Mouse (Mus musculus) gastrocnemius, postnatal 4 days (tissue): ENCODE data around the gene Sepsecs. TPM values are rescaled to one million over a fixed set of nuclear protein-coding genes. Genes with fewer than 3 reads are reported as not detected.

Source experiments
- DNase-seq, 2 experiments: peaks; one replicate each; pipeline ENCODE4 v3.0.0; 2021 to 2022; ENCODE audit warnings: low spot score in 2 of 2, mixed read lengths in 2 of 2
- total RNA-seq, 2 experiments: library from RNA; stranded (reverse); gene quantifications; 2 replicates each; pipeline ENCODE4 v1.2.3; 2021

Gene Sepsecs
- total RNA-seq, 2 experiments from 2014 or later = 7.5 TPM

- no peak for DNase-seq
These were observed 17.4 kb downstream of the Sepsecs start for GRCm38 (mm10) chr5:52652086-52652485.

- no peak for DNase-seq
These were observed 25.3 kb downstream of the Sepsecs start for GRCm38 (mm10) chr5:52643947-52644840.

- no peak for DNase-seq
These were observed 27.8 kb downstream of the Sepsecs start for GRCm38 (mm10) chr5:52641736-52642135.

- DNase-seq = no peak
These were observed 30.6 kb downstream of the Sepsecs start for GRCm38 (mm10) chr5:52638916-52639315.

- DNase-seq = no peak
These were observed 31.5 kb downstream of the Sepsecs start for GRCm38 (mm10) chr5:52638006-52638405.

GRCm38 (mm10) chr5:52636923-52637322, 32.6 kb downstream of the Sepsecs start:
- no peak for DNase-seq

- DNase-seq = no peak
These were observed 33.3 kb downstream of the Sepsecs start for GRCm38 (mm10) chr5:52636025-52636755.

GRCm38 (mm10) chr5:52634017-52634416, 35.5 kb downstream of the Sepsecs start:
- DNase-seq = peak; percentile 63 to 72

GRCm38 (mm10) chr5:52630541-52630940, 39.0 kb downstream of the Sepsecs start:
- DNase-seq = no peak

- DNase-seq = no peak
These were observed 40.3 kb downstream of the Sepsecs start for GRCm38 (mm10) chr5:52629214-52629613.

GRCm38 (mm10) chr5:52628783-52629182, 40.7 kb downstream of the Sepsecs start:
- DNase-seq = no peak

GRCm38 (mm10) chr5:52627713-52628112, 41.8 kb downstream of the Sepsecs start:
- no peak for DNase-seq

GRCm38 (mm10) chr5:52626092-52626491, 43.4 kb downstream of the Sepsecs start:
- DNase-seq = no peak

- DNase-seq = no peak
These were observed 44.6 kb downstream of the Sepsecs start for GRCm38 (mm10) chr5:52624956-52625355.

GRCm38 (mm10) chr5:52623099-52623498, 46.4 kb downstream of the Sepsecs start:
- DNase-seq = no peak

GRCm38 (mm10) chr5:52618348-52619270, 50.9 kb downstream of the Sepsecs start:
- DNase-seq = peak; percentile 39 to 59

GRCm38 (mm10) chr5:52617711-52618347, 51.7 kb downstream of the Sepsecs start:
- DNase-seq = no peak

GRCm38 (mm10) chr5:52616549-52616948, 53.0 kb downstream of the Sepsecs start:
- DNase-seq = peak; percentile 43 to 64

- DNase-seq = no peak
These were observed 54.1 kb downstream of the Sepsecs start for GRCm38 (mm10) chr5:52615421-52615820.

- no peak for DNase-seq
These were observed 54.8 kb downstream of the Sepsecs start for GRCm38 (mm10) chr5:52614686-52615085.

- DNase-seq = no peak
These were observed 56.7 kb downstream of the Sepsecs start for GRCm38 (mm10) chr5:52612776-52613175.
